Mouse (Mus musculus): ENCODE measurements around the gene Olfr835. TPM values are rescaled to one million over a fixed set of nuclear protein-coding genes. Genes with fewer than 3 reads are reported as not detected.

Olfr835 gene
- polyA plus RNA-seq (2014; fragmentation: Illumina TruSeq; extraction: RNeasy Lipid Tissue Mini Kit (QIAGEN cat#74804); ENCODE audit: low read depth, low replicate concordance), result not detected

GRCm38 (mm10) chr9:19032435-19032834 is at the start of gene Olfr835:
TSS of gene Olfr835 (plus strand) at chr9:19032735.

GRCm38 (mm10) chr9:18987690-18988089 is 44.8 kb upstream of the Olfr835 start, which contains the start of gene Olfr834:
TSS of gene Olfr834 (plus strand) at chr9:18987990.

Other genes starting within 250 kb of the Olfr835 start
- not detected for gene Olfr828, start 213.2 kb upstream of the Olfr835 start, polyA plus RNA-seq (2014; fragmentation: Illumina TruSeq; extraction: RNeasy Lipid Tissue Mini Kit (QIAGEN cat#74804); ENCODE audit: low read depth, low replicate concordance)
- gene Olfr829, start 177.8 kb upstream of the Olfr835 start, polyA plus RNA-seq (2014; fragmentation: Illumina TruSeq; extraction: RNeasy Lipid Tissue Mini Kit (QIAGEN cat#74804); ENCODE audit: low read depth, low replicate concordance), result not detected
- not detected for gene Olfr830, start 158.0 kb upstream of the Olfr835 start, polyA plus RNA-seq (2014; fragmentation: Illumina TruSeq; extraction: RNeasy Lipid Tissue Mini Kit (QIAGEN cat#74804); ENCODE audit: low read depth, low replicate concordance)
- not detected for gene Olfr832, start 95.6 kb upstream of the Olfr835 start, polyA plus RNA-seq (2014; fragmentation: Illumina TruSeq; extraction: RNeasy Lipid Tissue Mini Kit (QIAGEN cat#74804); ENCODE audit: low read depth, low replicate concordance)
- gene Olfr834, start 44.7 kb upstream of the Olfr835 start, polyA plus RNA-seq (2014; fragmentation: Illumina TruSeq; extraction: RNeasy Lipid Tissue Mini Kit (QIAGEN cat#74804); ENCODE audit: low read depth, low replicate concordance), result not detected
- not detected for gene Olfr836, start 87.6 kb downstream of the Olfr835 start, polyA plus RNA-seq (2014; fragmentation: Illumina TruSeq; extraction: RNeasy Lipid Tissue Mini Kit (QIAGEN cat#74804); ENCODE audit: low read depth, low replicate concordance)
- not detected for gene Olfr837, start 103.6 kb downstream of the Olfr835 start, polyA plus RNA-seq (2014; fragmentation: Illumina TruSeq; extraction: RNeasy Lipid Tissue Mini Kit (QIAGEN cat#74804); ENCODE audit: low read depth, low replicate concordance)
- gene Olfr839-ps1, start 144.6 kb downstream of the Olfr835 start, polyA plus RNA-seq (2014; fragmentation: Illumina TruSeq; extraction: RNeasy Lipid Tissue Mini Kit (QIAGEN cat#74804); ENCODE audit: low read depth, low replicate concordance), result not detected
- not detected for gene Olfr843, start 219.3 kb downstream of the Olfr835 start, polyA plus RNA-seq (2014; fragmentation: Illumina TruSeq; extraction: RNeasy Lipid Tissue Mini Kit (QIAGEN cat#74804); ENCODE audit: low read depth, low replicate concordance)